Mouse (Mus musculus): ENCODE results near the gene Fkbp2. TPM values are rescaled to one million over a fixed set of nuclear protein-coding genes. Genes with fewer than 3 reads are reported as not detected.

The Fkbp2 gene
- total RNA-seq, 2 experiments from 2014 or later = 43.7 to 44.4 TPM

DNA sequence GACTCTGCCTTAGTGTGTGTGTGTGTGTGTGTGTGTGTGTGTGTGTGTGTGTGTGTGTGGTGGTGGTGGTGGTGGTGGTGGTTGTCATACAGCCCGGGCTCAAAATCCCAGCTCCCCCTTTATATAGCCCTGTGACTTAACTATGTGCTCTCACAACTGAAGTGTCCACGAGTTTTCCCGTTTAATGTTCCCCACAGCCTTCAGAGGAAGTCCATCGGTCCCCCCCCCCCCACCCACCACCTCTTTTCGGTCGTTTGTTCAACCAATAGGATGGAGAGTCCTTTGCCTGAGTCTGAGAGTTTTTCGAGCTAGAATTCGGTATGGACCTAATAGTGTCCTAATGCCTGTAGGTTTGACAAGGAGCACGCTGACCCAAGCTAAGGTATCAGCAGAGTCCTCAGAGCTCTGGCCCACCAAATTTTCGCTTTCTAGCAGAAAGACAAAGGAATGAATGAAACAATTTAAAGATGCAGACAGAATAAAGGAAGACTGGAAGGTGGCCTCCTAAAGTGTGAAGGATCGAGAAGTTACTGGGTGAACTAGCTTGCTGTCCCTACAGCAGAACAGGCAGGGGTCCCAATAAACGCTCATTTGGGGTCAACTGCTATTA lies 6.6 kb downstream of the Fkbp2 start:
- intact Hi-C loops (cut with DNase I) = no loop called here

DNA sequence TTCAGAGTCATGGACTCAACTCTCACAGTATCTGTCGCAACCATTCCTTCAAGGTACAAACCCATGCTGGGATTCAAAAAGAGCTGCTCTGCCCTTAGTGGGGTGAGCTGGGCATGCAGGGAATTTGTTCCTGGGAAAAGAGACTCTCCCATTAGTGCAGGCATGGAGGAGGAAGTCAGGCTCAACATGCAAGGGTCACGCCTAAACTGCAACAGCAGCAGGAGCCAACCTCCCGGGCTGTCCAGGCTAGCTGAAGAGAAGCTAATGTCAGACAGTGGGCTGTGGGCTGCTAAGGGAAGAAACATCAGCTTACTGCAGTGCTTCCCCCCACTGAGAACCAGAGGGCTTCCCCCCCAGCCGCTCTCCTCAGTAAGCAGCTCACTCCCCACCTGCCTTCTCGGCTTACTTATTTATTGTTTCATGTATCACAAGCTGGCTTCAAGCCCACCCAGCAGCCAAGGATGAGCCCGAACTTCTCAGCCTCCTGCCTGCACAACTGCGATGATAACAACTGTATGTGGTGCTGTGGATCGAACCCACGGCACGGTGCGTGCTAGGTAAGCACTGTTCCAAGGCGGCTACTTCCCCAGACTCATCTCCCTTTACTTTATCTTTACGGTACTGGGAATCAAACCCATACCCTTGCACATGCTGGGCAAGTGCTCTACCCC lies 7.9 kb downstream of the Fkbp2 start:
- no peak for DNase-seq
- intact Hi-C loops (cut with DNase I) = no loop called here

More for the DNA sequence above, 6.6 kb downstream of the Fkbp2 start:
- DNase-seq = no peak

DNA sequence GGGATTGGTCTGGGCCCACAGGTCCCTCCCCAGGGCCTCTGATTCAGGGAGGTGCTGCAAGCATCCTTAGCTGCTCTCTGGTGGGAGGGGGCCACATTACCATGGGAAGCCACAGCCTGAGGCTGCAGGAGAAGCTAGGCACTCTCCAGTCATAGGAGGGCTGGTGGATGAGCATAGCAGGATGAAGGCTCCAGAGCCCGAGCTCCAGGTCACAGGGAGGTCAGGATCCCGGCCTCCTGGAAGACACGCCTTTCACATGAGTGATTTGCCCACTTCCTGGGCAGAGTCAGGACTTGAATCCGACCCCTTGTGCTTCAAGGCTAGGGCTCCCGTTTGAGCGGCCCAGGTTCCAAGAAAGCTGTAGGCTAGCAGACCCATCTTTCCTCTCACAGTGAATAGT lies 8.7 kb downstream of the Fkbp2 start:
- DNase-seq = no peak
- intact Hi-C loops (cut with DNase I) = no loop called here

DNA sequence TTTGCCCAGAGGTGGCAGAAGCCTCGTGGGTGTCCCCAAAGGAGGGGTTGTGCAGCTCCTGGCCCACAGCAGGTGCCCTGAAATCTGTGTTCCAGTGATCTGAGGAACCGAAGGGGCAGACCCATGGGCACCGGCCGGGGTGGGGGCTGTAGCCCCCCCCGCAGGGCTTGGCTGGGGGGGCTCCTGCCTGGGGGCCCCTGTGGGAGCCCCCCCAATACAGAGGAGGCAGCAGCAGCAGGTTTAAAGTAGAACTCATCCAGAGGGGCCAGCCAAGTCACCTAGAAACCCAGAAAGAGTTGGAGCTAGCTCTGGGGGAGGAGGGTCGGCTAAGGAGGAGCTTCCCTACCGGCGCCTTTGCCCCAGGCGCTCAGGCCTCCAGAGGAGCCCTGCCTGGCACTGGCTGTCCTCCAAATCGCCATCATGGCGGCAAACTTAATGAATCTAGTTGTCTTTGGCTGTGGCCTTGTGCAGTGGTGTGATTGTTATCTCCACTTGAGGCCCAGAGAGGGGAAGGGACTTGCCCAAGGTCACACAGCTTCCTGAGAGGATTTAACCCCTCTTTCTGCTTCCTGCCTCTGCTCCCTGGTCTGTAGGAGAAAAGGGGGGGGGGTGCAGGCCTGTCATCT lies 9.7 kb downstream of the Fkbp2 start:
- DNase-seq = no peak
- intact Hi-C loops (cut with DNase I) = no loop called here

DNA sequence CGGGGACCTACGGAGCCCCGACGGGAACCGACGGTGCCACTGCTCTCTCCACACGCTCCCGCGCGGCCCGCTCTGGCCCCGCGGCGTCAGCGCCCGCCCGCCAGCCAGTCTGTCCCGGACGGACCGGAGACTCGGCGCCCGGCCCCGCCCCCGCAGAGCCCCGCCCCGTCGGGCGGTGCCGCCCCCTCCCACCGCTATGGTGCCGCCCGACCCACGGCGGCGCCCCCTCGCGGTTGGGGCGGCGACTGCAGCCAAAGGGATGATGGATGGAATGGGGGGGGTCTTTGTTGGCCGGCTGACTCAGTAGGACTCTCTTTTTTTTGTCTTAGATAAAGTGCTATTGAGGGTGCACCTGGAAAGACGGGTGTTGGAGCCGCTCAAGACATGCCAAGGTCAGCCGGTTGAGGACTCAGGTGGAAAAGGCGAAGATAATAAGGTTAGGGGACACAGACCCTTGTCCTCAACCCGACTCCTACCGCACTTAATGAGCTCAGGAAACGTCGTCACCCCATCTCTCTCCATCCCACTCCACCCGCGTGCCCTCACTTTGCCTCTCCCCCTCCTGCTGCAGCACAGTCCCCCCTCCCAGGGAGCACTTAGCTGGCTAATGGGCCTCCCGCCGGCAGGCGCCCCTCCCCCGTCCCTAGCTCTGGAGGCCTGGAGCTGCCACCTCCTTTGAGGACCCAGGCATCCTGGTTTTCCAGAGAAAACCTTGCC lies 10.5 kb downstream of the Fkbp2 start:
- peak; percentile 64 for DNase-seq
- intact Hi-C loops (cut with DNase I) = no loop called here

DNA sequence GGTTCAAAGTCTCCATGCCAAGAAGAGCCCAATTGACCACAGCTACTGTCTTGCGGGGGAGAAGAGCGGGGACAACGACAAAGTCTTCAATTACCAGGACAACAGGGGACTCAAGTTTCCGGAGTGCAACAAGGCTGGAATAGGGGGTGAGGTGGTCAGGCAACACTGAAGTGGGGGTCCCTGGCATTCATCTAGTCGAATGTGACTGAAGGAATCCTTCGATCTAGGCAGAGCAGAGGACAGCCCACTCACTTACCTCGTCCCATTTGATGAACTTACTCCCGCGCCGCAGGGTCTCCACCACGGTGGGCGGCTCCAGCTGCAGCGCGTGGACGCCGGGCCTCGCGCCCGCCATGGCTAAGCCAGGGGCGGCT lies 11.0 kb downstream of the Fkbp2 start:
- no peak for DNase-seq
- intact Hi-C loops (cut with DNase I) = no loop called here

DNA sequence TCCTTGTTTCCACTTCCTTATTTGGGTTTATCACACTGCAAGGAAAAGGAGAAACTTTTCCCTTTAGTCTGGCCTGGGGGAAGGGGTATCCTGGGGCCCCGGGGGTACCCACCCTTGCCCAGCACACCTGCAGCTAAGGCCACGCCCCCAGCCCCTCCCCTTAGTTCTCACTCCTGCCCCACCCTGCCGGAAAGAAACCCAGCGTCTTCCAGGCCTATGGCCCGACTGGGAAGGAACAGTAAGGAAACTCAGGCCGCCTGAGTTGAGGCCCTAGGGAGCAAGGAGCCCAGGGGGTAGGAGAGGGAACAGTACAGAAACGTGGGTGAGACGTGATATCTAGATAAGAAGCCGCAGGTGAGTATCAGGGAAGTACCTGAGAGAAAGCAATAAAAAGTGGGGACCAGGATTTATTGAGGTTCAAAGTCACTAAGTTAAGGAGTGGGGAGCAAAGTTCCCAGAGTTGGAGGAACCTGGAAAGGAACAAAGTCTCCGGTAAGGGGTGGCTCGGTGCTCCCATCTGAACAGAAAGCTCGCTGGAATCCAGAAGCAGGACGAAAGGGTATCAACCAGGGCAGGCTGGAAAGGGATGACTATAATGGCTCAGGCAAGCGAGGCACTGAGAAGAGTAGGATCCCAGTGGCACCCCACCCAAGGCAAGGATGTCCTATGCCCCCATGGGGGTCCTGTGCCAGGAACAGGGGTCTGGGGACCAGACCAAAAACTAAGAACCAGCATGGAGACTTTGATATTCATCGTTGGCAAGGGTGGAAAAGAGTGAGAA lies 11.6 kb downstream of the Fkbp2 start:
- intact Hi-C loops (cut with DNase I) = no loop called here
- DNase-seq = no peak

DNA sequence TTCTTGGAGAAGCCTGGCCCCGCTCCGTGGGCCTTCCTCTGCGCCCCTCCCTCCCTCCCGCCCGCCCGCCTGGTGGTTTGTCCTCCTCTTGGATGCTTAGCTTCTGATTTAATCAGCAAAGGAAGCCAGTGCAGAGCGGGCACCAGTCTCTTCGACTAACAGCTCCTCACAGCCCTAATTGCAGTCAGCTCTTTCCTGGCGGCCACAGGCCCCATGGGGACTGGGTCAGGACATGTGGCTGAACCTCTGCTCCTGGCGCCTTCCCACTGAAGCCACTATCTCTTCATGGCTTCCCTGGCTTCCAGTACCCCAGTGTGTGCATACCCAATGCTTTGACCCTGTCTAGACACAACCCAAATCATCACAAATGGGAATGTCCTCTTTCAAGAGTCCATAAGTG lies 23.8 kb downstream of the Fkbp2 start:
- no peak for DNase-seq
- intact Hi-C loops (cut with DNase I) = no loop called here

DNA sequence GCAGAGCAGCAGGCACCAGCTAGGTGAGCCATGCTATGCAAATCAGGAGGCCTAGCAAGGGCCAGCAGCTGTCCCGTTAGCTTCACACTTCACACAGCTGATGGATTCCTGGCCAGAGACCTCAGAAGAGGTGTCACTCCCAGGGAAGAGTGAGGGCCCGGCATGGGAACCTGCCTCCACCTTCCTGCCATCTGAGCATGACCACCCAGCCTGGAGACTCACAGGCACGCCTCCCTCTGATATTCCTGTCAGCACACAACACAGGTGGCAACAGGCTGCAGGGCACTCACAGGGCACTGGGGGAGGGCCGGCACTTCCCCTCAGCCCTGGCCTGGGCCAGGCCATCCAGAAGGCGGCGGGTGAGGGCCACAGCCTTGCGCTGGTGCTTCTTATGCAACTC lies 24.9 kb downstream of the Fkbp2 start:
- intact Hi-C loops (cut with DNase I) = no loop called here
- no peak for DNase-seq

DNA sequence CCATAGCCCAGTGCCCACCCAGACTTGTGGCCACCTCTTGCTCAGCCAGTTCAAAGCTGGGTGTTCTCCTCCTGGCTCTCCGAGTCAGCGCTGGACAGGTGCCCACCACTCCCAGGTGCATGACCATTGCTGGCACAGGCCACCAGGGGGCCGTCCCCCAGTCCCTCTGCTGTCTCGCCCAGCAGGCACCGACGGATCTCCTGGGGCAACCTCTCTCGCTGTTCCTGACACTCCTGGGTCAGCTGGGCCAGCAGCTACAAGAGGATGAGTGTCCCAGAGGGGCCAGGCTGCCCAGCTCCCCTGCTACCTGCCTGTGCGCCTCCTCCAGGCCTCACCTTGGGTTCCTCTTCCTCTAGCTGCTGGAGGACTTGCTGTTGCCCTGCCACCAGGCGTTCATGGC lies 26.3 kb downstream of the Fkbp2 start:
- intact Hi-C loops (cut with DNase I) = no loop called here
- no peak for DNase-seq

DNA sequence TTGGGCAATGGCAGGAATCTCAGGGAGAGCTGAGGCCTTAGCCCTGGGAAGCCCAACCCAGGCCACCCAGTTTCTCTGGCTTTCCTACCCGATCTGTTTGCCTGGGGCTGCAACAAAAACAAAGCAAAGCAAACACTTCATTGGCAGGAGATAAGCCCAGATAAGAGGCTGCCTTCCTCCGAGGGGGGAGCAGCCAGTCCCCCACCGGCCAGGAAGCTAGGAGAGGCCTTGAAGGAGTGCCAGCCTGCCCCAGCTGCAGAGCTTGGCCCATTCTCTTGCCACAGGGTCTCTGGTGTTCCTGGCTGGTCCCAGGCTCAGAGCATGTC lies 27.6 kb downstream of the Fkbp2 start:
- DNase-seq = no peak
- intact Hi-C loops (cut with DNase I) = no loop called here

DNA sequence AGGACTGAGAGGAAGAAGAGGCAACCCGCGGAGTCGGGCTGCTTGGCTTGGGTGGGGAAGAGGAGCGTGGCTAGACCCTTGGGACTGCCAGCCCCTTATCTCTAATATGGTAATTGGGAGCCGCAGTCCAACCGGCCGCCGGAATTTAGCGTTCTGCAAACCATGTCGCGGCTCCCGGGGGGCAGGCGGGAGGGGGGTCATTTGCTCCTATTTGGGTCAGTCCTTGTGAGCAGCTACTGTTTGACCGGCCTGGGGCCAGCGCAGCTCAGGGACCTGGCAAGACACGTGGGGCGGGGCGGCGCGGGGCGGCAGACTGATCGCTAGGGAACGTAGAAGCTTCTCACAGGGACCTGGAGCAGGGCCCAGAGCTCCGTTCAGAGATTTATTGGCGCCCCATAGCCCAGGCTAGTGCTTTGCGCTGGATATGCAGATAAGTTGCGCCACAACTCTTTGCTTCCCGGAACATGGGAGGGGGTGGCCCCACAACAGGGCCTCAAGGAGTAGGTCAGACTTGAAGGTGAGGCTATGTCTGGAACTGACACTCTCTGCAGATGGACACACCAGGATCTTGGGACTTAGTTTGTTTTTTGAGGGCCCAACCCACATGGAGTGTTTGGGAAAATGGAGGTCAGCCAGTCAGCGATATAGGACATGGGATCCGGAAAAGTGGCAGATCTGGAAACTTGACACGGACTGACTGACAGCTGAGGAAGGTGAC lies 28.1 kb downstream of the Fkbp2 start:
- intact Hi-C loops (cut with DNase I) = no loop called here
- peak; percentile 75 for DNase-seq

DNA sequence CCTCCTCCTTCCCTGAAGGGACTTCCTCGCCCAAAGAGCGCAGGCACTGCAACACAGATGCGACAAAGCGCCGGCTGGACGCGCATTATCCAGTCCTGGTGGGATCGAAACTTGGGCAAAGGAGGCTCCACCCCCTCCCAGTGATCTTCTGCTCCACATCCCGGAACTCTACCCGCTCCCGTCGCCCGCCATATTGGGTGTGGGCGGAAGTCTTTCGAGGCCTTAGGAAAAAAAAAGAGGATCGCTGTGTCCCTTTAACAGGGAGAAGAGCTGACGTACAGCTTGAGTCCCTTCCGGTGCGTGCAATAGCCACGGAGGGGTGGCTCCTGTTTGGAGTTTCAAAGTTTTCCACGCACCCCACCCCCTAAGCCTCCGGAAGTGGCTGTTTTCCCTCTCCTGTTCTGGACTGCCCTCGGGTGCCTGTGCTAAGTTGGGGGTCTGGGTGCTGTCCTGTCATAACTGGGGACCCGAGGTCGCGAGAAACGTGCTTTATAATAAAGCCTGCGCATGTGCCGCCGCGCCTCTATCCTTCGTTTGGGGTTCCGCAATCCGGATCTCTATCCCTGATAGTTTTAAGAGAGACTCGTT lies 28.8 kb downstream of the Fkbp2 start:
- peak; percentile 93 for DNase-seq
- intact Hi-C loops (cut with DNase I) = no loop called here

DNA sequence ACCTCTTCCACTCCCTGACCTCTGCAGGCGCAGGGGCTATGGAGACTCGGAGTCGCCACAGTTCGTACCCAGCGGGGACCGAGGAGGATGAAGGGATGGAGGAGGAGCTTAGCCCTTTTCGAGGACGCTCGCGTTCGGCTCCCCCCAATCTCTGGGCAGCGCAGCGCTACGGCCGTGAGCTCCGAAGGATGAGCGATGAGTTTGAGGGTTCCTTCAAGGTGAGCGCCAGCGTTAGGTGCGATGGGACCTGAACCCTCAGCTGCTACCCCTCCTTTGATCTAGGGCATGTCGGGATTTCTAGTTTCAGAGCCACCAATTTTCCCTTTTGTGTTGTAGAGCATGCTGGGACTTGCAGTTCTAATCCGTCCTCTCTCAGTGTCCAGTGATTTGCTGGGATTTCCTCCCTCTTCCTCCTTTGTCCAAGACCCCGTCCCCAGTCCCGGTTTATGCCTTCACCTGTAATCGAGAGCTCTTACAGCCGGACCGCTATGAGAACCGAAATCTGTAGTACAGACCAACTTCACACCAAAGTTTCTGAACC lies 29.6 kb downstream of the Fkbp2 start:
- intact Hi-C loops (cut with DNase I) = no loop called here
- DNase-seq = peak; percentile 43

DNA sequence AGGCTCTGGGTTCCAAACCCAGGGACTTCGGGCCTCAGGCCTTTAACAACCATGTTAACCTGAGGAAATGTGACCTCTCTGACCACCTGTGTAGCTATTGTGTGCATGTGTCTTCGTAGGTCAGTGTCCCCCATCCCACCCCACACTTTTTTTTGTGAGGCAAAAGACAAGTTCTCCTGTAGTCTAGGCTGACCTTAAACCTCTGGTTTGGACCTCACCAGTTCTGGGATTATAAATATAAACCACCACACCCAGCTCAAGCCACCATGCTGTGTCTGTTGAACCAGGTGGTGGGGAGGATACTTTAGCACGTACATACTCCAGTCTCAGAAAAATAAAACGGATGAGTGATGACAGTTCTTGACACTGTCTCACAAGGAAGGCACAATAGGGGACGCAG lies 30.4 kb downstream of the Fkbp2 start:
- DNase-seq = no peak
- intact Hi-C loops (cut with DNase I) = loop anchor here (5.0 kb wide), 1 partner anchor 703 kb away; no protein-coding TSS in a partner anchor

DNA sequence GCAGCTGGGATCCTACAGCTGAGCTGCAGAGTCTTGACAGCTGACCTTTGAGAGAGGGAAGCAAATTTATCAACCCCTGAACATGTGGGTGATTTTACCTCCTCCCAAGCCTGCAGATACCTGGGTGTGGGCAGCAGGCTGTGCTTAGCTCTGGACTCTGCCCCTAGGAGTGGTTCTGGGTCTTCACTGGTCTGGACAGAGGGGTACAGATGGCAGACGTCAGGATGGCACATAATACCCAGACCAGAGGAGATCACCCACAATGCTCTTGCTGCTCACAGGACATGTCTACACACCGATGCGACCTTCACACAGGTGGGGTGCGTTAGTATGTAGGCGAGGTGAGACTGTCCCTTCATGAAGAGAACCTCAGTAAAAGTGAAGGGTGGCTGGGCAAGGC lies 30.8 kb downstream of the Fkbp2 start:
- DNase-seq = no peak
- intact Hi-C loops (cut with DNase I) = loop anchor here (5.0 kb wide), 1 partner anchor 702 kb away; no protein-coding TSS in a partner anchor

DNA sequence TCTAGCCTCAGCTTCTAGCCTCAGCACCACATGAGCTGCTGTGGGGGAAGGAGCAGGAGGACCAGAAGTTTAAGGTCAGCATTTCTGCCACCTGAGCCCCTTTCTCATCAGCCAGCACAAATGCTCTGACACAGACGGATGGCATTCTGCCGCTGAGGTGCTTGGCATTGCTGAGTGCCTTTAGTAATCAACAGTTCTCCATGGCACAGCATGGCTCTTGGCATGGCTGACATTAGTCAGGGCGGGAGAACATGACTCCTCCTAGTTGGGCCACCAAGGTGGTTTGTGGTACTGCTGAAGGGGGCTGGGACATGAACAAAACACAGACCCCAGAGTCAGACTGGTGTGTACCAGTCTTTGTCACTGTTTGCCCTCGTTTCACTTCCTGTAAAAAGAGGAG lies 32.1 kb downstream of the Fkbp2 start:
- DNase-seq = peak; percentile 77
- intact Hi-C loops (cut with DNase I) = loop anchor here (5.0 kb wide), 1 partner anchor 701 kb away; no protein-coding TSS in a partner anchor

DNA sequence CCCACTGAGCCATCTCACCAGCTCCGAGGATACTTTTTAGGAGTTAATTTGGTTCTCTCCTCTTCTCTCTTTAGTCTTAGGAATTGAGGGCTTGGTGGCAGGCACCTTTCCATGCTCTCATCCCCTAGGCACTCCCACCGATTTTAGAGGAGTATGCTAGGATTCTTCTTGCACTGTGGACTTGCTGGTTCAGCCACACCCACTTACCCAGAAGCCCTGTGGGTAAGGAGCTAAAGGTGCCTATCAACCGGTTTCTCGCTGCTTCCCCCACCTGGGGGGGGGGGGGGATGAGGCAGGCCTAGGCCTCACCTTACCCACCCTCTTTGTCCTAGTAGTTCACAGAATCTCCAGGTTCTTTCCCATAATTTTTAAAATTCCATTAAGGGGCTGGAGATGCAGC lies 32.6 kb downstream of the Fkbp2 start:
- no peak for DNase-seq
- intact Hi-C loops (cut with DNase I) = loop anchor here (5.0 kb wide), 1 partner anchor 700 kb away; no protein-coding TSS in a partner anchor

DNA sequence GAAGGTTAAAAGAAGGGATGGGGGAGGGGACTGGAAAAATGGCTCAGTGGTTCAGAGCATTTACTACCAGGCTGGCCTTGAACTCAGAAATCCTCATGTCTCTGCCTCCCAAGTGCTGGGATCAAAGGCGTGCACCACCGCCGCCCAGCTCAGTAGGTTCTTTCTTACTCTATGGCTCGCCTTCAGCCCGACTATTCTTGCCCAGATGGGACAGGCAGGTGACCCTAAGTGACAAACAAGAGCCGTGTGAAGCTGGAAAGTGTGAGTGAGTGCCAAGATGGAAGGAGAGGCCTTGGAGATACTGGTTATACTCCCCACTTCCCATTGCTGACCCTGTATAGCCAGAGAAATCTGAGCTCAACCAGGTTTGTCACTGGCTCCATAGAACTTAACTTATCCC lies 36.6 kb downstream of the Fkbp2 start:
- no peak for DNase-seq
- intact Hi-C loops (cut with DNase I) = no loop called here

DNA sequence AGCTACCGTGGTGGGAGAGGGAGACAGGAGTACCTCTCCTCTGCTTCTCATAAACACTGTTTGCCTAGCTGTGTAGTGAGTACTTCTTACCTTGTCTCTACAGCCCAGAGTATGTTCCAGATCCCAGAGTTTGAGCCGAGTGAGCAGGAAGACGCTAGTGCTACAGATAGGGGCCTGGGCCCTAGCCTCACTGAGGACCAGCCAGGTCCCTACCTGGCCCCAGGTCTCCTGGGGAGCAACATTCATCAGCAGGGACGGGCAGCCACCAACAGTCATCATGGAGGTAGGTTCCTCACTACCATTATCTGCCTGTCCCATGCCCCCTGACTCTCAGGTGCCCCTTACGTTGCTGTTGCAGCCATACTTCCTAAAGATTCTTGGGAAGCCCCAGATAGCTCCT lies 37.5 kb downstream of the Fkbp2 start:
- intact Hi-C loops (cut with DNase I) = no loop called here

More for the DNA sequence above, 37.5 kb downstream of the Fkbp2 start:
- no peak for DNase-seq
